Mouse (Mus musculus) mature B cell (primary cell): Measurements from ENCODE around the gene Rpap2.

Source experiments
- in situ Hi-C: fragments of 300-500 bp; cut with MboI; formaldehyde crosslinking; loops from 2 replicates; pipeline ENCODE4 v1.14.3; 2019

Gene Rpap2

DNA sequence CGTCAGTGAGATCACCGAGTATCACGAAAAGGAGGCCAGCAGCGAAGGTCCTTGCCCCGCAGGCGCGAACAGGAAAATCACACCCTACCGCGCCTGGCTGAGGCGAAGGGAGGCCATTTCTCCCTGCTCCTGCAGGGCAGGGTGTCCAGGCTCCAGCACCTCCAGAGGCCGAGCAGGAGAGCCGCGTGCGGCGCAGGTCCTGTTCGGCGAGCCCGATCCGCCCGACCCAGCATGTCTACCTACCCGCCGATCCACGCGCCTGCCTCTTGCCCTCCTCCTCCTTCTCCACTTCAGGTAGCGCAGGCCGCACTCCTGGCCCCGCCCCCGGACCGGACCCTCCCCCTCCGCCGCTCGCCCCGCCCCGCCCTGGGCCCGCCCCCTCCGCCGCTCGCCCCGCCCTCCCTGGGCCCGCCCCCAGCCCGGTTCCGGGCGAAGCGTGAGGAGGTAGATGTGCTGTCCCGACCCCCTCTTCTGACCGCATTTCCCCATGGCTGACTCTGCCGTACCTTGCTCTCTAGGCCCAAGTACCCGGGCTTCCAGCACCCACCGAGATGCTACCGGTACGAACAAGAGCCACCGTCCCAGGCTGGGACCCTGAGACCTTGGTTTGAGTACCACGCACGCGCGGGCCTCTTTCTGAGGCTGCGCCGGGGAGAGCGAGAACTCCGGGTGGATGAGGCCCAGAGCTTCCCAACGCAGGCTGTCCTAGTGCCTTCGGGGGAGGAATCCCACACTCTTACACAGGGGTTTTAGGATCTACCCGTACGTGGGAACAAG is at the start of gene Rpap2, which contains the start of gene Glmn:
Gene Rpap2 (plus strand): TSS at position 73 of the 777 bp plus-strand sequence.
Gene Glmn (minus strand): TSS at position 588 of the 777 bp plus-strand sequence.
- in situ Hi-C loops, result no loop called here

- in situ Hi-C loops, result no loop called here
These were observed 49.2 kb upstream of the Rpap2 start for GRCm38 (mm10) chr5:107547955-107548354.

GRCm38 (mm10) chr5:107548444-107548843 is 48.7 kb upstream of the Rpap2 start:
- in situ Hi-C loops, result no loop called here

- in situ Hi-C loops, result no loop called here
These were observed 42.8 kb upstream of the Rpap2 start for GRCm38 (mm10) chr5:107554336-107554735.

DNA sequence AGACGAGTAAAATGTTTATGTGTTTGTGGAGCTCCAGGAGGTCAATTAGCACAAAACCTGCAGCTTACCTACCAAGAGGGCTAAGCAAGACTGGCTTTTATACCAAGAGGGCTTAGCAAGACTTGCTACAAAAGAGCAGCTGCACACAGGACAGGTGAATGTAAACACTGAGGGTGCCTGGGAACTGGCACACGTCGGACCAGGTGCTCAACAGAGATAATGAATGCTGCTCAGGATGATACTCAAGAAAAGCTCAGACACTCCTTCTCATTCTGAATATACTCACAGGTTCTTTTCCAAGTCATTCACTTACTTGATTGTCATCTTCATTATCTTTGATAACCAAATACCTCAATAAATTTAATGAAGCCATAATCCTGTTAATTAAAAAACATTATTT is 40.2 kb upstream of the Rpap2 start:
- in situ Hi-C loops, result no loop called here

GRCm38 (mm10) chr5:107569148-107569547 is 28.0 kb upstream of the Rpap2 start:
- in situ Hi-C loops, result no loop called here

DNA sequence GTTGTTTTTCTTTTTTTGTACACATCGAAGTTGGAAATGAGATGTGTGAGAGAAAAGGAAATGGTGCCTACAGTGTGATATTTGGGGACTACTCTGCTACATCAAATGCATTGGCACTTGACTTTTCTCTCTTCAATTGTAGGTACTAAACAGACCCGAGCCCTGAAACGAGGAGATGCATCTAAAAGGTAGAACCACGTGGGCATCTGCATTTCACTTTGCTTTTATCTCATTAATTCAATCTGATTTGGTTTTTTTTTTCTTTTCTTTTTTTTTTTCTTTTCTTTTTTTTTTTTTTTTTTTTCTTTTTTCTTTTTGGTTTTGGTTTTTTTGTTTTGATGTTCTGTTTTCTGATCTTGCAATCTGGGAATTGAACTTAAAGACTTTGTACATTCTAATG is 1.2 kb downstream of the Rpap2 start:
- in situ Hi-C loops, result no loop called here

GRCm38 (mm10) chr5:107611224-107611623 is 14.1 kb downstream of the Rpap2 start:
- in situ Hi-C loops, result no loop called here

- in situ Hi-C loops, result no loop called here
These were observed 20.8 kb downstream of the Rpap2 start for GRCm38 (mm10) chr5:107617986-107618385.

DNA sequence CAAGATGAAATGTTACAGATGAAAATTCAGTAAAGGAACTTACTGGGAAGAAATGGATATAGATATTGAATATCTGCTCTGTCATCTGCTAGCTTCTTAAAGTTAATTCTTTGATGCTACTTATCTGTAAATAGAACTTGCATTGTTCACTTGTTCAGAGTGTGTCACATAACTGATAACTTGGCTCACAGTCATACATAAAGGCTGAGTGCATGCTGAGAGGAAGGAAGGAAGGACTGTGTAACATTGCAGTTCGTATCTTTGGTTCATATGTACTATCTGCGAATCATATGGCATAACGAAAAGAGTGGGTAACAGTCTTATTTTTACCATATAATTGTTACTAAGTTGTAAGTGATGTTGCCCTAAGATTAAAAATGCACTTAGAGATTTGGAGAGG is 24.2 kb downstream of the Rpap2 start:
- in situ Hi-C loops, result no loop called here

GRCm38 (mm10) chr5:107633651-107634050 is 36.5 kb downstream of the Rpap2 start:
- in situ Hi-C loops, result no loop called here

- in situ Hi-C loops, result no loop called here
These were observed 39.9 kb downstream of the Rpap2 start for GRCm38 (mm10) chr5:107637106-107637505.

DNA sequence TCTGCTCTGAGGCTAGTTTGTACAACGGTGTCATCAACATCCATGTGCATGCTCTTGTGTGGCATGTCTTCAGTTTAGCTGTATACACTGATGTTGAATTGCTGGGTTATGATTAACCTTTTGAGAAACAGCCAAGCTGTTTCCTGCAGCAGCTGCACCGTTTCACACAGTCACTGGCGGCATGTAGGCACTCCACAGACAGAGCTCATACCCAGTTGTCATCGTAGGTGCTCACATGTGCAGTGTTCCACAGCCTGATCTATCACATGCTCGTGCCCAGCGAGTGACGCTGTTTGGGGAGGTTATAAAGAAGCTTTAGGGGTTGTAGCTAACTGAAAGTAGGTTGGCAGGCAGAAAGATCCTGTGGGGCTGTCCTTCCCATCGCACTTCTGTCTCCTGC is 41.2 kb downstream of the Rpap2 start:
- in situ Hi-C loops, result no loop called here

DNA sequence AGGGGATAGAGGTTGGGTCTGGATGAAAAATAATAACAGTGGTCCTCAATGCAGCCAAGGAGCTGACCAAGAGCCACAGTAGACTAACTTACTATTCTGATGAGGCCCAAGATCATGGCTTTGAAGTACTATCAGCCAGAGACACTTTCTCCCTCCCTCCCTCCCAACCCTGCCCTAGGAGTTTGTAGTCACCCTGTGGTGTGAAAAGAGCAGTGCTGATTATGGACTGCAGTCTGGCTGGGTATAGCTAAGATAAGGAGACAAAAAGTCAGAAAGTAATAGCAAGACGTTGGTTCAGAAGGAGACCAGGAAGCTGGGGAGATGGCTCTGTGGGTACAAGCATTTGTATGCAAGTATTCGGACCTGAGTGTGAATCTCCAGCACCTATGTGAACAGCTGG is 47.4 kb downstream of the Rpap2 start:
- in situ Hi-C loops, result no loop called here

DNA sequence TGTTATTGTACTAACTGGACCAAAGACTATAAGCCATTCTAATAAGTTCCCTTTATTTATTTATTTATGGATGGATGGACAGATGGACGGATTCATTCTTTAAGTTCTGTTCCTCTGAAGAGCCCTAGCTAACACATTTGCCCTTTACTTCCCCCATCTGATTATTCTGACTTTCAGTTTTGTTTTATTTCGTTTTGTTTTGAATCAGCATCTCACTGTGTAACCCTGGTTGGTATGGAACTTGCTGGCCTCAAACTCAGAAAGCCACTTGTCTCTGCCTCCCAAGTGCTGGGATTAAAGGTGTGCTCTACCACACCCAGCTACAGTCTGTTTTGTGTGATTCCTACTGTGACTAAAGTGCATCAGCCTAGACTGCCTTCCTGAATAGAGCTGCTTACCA is 48.8 kb downstream of the Rpap2 start:
- in situ Hi-C loops, result no loop called here

GRCm38 (mm10) chr5:107647580-107647979 is 50.4 kb downstream of the Rpap2 start:
- in situ Hi-C loops, result no loop called here

DNA sequence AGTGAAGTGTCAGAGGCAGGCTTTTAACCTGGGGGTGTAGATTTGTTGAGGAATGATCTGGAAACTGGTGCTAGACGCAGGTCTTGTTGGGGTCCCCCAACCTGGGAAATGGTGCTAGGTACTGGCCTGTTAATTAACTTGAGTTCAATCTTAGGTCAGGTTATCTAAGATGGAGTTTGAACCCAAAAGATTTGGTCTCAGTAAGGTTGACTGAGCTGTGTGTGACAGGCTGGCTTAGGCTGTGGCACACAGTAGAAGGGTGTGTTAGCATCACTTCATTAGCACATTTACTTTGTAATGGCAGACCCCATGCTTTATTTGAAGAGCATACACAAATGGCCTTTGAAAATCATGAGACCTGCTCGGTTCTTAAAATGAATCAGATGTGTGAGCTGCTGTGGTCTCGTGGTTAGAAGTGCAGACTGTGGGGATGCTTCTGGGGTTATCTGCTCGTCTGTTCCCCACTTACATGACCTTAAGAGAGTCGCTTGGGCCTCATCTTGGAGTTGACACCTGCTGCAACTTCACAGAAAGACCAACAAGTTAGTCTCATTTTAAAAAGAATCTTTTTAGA is 51.5 kb downstream of the Rpap2 start:
- in situ Hi-C loops, result no loop called here

DNA sequence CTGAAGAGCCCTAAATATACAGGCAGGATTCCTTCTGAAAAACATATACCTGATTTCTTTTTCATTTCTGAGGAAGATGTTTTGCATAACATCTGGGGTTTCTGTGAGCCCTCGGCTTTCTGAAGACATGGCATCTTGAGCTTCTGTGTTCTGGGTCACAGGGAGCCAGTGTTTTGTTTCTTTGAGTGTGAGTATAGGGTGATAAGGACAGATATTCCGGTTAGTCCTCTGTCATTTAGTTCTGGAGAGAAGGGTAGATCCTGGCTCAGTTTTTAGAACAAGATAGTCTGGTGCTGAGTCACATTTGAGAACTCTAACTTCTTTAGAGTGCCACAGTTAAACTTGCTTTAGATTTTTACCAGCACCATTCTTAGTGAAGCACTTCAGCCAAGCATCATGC is 52.5 kb downstream of the Rpap2 start:
- in situ Hi-C loops, result no loop called here

DNA sequence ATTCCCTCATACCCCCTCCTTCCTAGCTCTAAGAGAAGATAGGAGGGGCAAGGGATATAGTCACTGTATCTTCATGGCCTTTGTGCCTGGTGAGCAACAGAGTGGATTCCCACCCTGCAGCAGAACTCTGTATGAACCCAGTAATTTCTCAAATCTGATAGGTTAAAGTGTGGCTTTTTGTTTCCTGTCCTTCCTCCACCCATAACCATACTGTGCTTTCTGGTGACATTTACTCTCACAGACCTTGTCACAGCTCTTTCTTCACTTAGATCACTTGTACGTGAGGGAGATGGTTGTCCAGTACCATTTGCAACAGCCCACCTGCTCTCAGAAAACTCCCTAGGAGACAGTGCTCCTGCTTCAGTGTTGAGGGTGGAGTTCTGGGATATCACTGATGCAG is 53.3 kb downstream of the Rpap2 start:
- in situ Hi-C loops, result no loop called here

DNA sequence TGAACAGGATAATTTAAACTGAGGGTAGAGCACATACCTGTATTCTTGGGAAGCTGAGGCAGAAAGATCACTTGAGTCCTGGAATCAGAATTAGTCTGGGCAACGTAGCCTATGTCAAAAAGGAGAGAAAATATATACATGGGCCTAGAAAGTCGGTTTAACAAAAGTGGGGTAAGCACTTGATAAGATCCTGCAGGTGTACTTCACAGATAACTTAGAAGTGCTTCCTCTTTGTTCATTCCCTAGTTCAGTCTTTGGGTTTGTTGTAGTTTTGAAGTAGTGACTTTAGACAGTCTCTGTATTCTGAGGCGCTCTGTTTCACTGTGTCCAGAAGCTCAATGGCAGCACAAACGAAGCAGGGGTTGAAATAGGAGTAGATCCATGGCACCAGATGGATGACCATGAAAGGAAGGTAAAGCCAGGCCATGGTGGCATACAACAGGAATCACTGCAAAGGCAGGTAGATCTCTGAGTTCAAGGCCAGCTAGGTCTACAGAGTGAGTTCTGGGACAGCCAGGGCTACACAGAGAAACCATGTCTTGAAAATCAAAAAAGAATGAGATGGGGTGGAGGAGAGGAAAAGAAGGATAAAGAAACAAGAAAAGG is 55.0 kb downstream of the Rpap2 start:
- in situ Hi-C loops, result no loop called here

GRCm38 (mm10) chr5:107678392-107678791 is 81.2 kb downstream of the Rpap2 start:
- in situ Hi-C loops, result no loop called here

- in situ Hi-C loops, result no loop called here
These were observed 84.1 kb downstream of the Rpap2 start for GRCm38 (mm10) chr5:107681300-107681699.

DNA sequence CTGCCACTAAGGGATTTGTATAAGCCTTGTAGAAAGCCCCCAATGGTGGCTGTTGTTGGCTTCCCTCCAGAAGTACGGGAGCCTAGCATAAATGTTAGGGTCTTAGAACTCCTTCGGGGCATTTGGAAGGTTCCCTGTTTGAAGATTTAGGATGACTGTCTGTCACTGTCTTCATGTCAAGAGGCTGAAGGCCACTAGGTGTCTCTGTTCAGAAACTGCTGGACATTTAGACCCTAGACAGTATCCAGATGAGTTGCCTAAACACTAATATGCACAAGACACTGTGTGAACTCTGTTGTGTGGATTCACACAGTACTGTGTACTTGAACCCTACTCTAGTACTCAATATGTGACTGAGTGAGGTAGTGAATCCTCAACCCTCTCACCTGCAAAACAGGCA is 87.2 kb downstream of the Rpap2 start:
- in situ Hi-C loops, result no loop called here
